Mouse (Mus musculus): Measurements from ENCODE around the gene Cadm4.

Cadm4 gene

GRCm38 (mm10) chr7:24481474-24482207 is at the start of gene Cadm4:
Gene Cadm4, plus strand, starts transcription at chr7:24482023.
- DNase-seq (ENCODE audit: low spot score), result peak; percentile 83

- DNase-seq (ENCODE audit: low spot score), result no peak
Measured at GRCm38 (mm10) chr7:24435305-24435704, 46.5 kb upstream of the Cadm4 start.

- peak; percentile 36 for DNase-seq (ENCODE audit: low spot score)
Measured at GRCm38 (mm10) chr7:24437981-24438380, 43.8 kb upstream of the Cadm4 start.

- DNase-seq (ENCODE audit: low spot score), result no peak
Measured at GRCm38 (mm10) chr7:24439191-24439590, 42.6 kb upstream of the Cadm4 start.

GRCm38 (mm10) chr7:24439891-24440290 is 41.9 kb upstream of the Cadm4 start:
- DNase-seq (ENCODE audit: low spot score), result no peak

- DNase-seq (ENCODE audit: low spot score), result peak; percentile 80
Measured at GRCm38 (mm10) chr7:24441785-24442184, 40.0 kb upstream of the Cadm4 start.

- DNase-seq (ENCODE audit: low spot score), result no peak
Measured at GRCm38 (mm10) chr7:24442313-24442712, 39.5 kb upstream of the Cadm4 start.

- DNase-seq (ENCODE audit: low spot score), result no peak
Measured at GRCm38 (mm10) chr7:24445266-24445926, 36.4 kb upstream of the Cadm4 start.

GRCm38 (mm10) chr7:24446697-24447340 is 35.0 kb upstream of the Cadm4 start:
- DNase-seq (ENCODE audit: low spot score), result no peak

- DNase-seq (ENCODE audit: low spot score), result peak; percentile 36
Measured at GRCm38 (mm10) chr7:24448782-24449517, 32.9 kb upstream of the Cadm4 start.

GRCm38 (mm10) chr7:24450585-24451017 is 31.2 kb upstream of the Cadm4 start:
- no peak for DNase-seq (ENCODE audit: low spot score)

- DNase-seq (ENCODE audit: low spot score), result no peak
Measured at GRCm38 (mm10) chr7:24451855-24452311, 29.9 kb upstream of the Cadm4 start, which contains the start of gene Irgc1. Gene Irgc1, minus strand, starts transcription at chr7:24452297.

- DNase-seq (ENCODE audit: low spot score), result no peak
Measured at GRCm38 (mm10) chr7:24454199-24454598, 27.6 kb upstream of the Cadm4 start.

GRCm38 (mm10) chr7:24455726-24456125 is 26.1 kb upstream of the Cadm4 start:
- no peak for DNase-seq (ENCODE audit: low spot score)

- DNase-seq (ENCODE audit: low spot score), result no peak
Measured at GRCm38 (mm10) chr7:24457726-24458370, 24.0 kb upstream of the Cadm4 start.

- peak; percentile 62 for DNase-seq (ENCODE audit: low spot score)
Measured at GRCm38 (mm10) chr7:24459440-24459839, 22.4 kb upstream of the Cadm4 start.

GRCm38 (mm10) chr7:24459843-24460242 is 22.0 kb upstream of the Cadm4 start:
- peak; percentile 64 for DNase-seq (ENCODE audit: low spot score)

- DNase-seq (ENCODE audit: low spot score), result peak; percentile 47
Measured at GRCm38 (mm10) chr7:24461376-24462051, 20.3 kb upstream of the Cadm4 start.

- peak; percentile 71 for DNase-seq (ENCODE audit: low spot score)
Measured at GRCm38 (mm10) chr7:24462388-24463319, 19.2 kb upstream of the Cadm4 start, which contains the start of gene Plaur. Gene Plaur, plus strand, starts transcription at chr7:24462484.

GRCm38 (mm10) chr7:24466835-24467234 is 15.0 kb upstream of the Cadm4 start:
- DNase-seq (ENCODE audit: low spot score), result no peak
